Mouse (Mus musculus): Measurements from ENCODE around the gene Apob. TPM values are rescaled to one million over a fixed set of nuclear protein-coding genes. Genes with fewer than 3 reads are reported as not detected.
"Not testable (repeated sequence)": the region's sequence is repeated elsewhere in the genome, so short reads cannot be mapped to it uniquely, and the experiment has no call there.

The Apob gene
- polyA plus RNA-seq, 1 experiment from 2014 or later: 132 TPM

DNA sequence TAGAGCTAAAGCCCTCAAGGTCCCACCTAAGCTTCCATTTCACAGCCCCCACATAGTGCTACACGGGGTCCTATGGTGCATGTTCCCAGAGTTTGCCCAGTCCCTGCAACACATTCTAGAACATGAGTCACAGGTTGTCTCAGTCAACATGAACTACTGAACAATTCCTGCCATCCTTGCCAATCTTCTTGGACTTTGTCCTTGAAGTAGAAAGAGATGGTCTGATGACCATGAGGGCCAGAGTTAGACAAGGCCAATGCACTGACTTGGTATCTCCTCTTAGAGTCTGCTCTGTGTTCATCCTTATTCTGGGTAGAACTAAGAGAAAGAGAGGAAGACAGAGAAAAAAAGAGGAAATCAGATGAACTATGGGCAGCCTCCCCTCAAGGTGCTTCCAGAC lies 7.0 kb downstream of the Apob start:
- Histone ChIP-seq H3K4me1 (replicated peaks; ENCODE audit: control insufficient read depth, insufficient read depth, low read length) (no peaks in the 10 kb centered on the region), H3K4me2 (replicated peaks; ENCODE audit: low read depth) (no peak overlapping the region), H3K36me3 (ENCODE audit: control insufficient read depth, insufficient read depth) (peaks cover 67% of the 10 kb centered on the region), H3K9me3 (ENCODE audit: control insufficient read depth) (no peaks in the 10 kb centered on the region), H3K4me3 (ENCODE audit: low read depth, low read length) (no peak overlapping the region), H3K27ac (ENCODE audit: low read depth, low read length) (no peak overlapping the region), H3K27me3 (replicated peaks; ENCODE audit: control insufficient read depth, insufficient read depth, low read length) (no peaks in the 10 kb centered on the region), H3K9ac (ENCODE audit: low read depth, low read length) (no peak overlapping the region)
- TF ChIP-seq CTCF (IDR thresholded peaks at IDR 0.05; ENCODE audit: low read depth): no peak
- WGBS: 86% methylated on average over 1 of the region's 1 CpGs
- peak; percentile 19; the same call in 1 of the 2 replicates for ATAC-seq

- ATAC-seq: no peak
- Histone ChIP-seq H3K9ac (ENCODE audit: low read depth, low read length) (no peak overlapping the region), H3K9me3 (ENCODE audit: control insufficient read depth) (no peaks in the 10 kb centered on the region), H3K4me2 (replicated peaks; ENCODE audit: low read depth) (no peak overlapping the region), H3K27me3 (replicated peaks; ENCODE audit: control insufficient read depth, insufficient read depth, low read length) (no peaks in the 10 kb centered on the region), H3K4me3 (ENCODE audit: low read depth, low read length) (no peak overlapping the region), H3K36me3 (ENCODE audit: control insufficient read depth, insufficient read depth) (peaks cover 54% of the 10 kb centered on the region), H3K27ac (ENCODE audit: low read depth, low read length) (no peak overlapping the region), H3K4me1 (replicated peaks; ENCODE audit: control insufficient read depth, insufficient read depth, low read length) (no peaks in the 10 kb centered on the region)
- 10% methylated on average over 3 of the region's 3 CpGs for WGBS
- peak; percentile 79 for TF ChIP-seq CTCF (IDR thresholded peaks at IDR 0.05; ENCODE audit: low read depth)
Observed at GRCm38 (mm10) chr12:7990804-7991203, 13.4 kb downstream of the Apob start.

DNA sequence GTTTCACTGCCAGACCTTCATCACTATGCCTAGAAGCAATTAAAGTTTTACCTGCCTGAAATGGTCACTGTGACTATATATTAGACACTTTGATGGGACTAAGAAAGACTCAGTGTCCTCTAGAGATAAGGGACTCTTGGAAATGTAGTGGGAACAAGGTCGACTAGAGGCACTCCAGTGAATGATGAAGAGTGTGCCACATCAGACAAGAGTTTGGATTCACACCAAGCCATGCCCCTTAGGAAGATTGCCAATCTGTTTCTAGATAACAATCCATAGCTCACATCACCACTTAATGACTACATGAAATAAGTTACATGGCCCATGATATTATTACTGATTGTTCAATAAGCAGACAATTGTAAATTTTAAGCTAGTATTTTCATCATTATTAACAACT lies 14.1 kb downstream of the Apob start:
- 51% methylated on average over 1 of the region's 1 CpGs for WGBS
- no peak overlapping the region for H3K4me2 ChIP-seq (replicated peaks; ENCODE audit: low read depth)
- no peak for TF ChIP-seq CTCF (IDR thresholded peaks at IDR 0.05; ENCODE audit: low read depth)
- H3K9me3 ChIP-seq (ENCODE audit: control insufficient read depth): no peaks in the 10 kb centered on the region
- H3K4me3 ChIP-seq (ENCODE audit: low read depth, low read length): no peak overlapping the region
- no peak for ATAC-seq
- H3K9ac ChIP-seq (ENCODE audit: low read depth, low read length): no peak overlapping the region
- H3K4me1 ChIP-seq (replicated peaks; ENCODE audit: control insufficient read depth, insufficient read depth, low read length): no peaks in the 10 kb centered on the region
- no peak overlapping the region for H3K27ac ChIP-seq (ENCODE audit: low read depth, low read length)
- no peaks in the 10 kb centered on the region for H3K27me3 ChIP-seq (replicated peaks; ENCODE audit: control insufficient read depth, insufficient read depth, low read length)
- H3K36me3 ChIP-seq (ENCODE audit: control insufficient read depth, insufficient read depth): peaks cover 62% of the 10 kb centered on the region

DNA sequence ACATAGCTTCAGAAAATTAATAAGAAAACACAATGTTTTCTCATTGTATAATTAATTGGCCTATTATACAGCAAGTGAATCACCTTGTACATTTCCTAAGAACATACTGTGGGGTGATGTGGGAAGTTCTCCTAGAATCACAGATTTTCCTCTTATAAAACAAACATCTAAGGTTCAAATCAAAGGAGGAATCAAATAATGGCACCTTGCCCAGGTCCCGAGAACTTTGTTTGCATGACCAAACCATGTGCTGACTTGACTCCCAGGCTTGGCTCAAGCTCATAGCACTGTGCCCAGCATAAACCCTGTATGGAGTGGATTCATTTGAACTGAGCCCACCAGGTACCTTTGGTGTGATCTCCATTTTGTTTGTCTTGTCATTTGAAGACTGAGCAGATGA lies 43.5 kb downstream of the Apob start:
- Histone ChIP-seq H3K4me3 (ENCODE audit: low read depth, low read length) (no peak overlapping the region), H3K9me3 (ENCODE audit: control insufficient read depth) (no peaks in the 10 kb centered on the region), H3K27ac (ENCODE audit: low read depth, low read length) (no peak overlapping the region), H3K36me3 (ENCODE audit: control insufficient read depth, insufficient read depth) (peaks cover 6% of the 10 kb centered on the region; the same call in 1 of the 2 replicates), H3K27me3 (replicated peaks; ENCODE audit: control insufficient read depth, insufficient read depth, low read length) (no peaks in the 10 kb centered on the region), H3K4me2 (replicated peaks; ENCODE audit: low read depth) (no peak overlapping the region), H3K4me1 (replicated peaks; ENCODE audit: control insufficient read depth, insufficient read depth, low read length) (no peaks in the 10 kb centered on the region), H3K9ac (ENCODE audit: low read depth, low read length) (no peak overlapping the region)
- ATAC-seq: no peak
- 74% methylated on average over 1 of the region's 1 CpGs for WGBS
- no peak for TF ChIP-seq CTCF (IDR thresholded peaks at IDR 0.05; ENCODE audit: low read depth)

DNA sequence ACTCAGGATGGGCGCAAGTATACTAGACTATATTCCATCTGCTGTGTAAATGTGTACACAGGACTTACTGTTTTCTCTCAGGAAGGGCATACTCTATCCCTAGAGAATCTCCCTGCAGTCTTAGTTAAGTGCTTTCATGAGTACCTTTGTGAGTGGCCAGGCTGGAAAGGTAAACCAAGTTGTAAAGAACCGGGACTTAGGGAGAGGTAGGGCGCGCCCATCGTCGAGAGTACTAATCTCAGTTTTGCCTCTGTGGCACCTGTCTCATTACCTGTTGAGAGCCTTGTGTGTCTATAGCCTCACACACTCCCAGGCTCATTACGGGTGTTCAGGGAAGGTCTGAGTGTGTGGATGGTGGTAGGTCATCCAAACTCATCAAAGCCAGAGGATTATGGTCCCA lies 52.1 kb downstream of the Apob start:
- no peak overlapping the region for H3K4me2 ChIP-seq (replicated peaks; ENCODE audit: low read depth)
- no peak overlapping the region for H3K27ac ChIP-seq (ENCODE audit: low read depth, low read length)
- no peaks in the 10 kb centered on the region for H3K27me3 ChIP-seq (replicated peaks; ENCODE audit: control insufficient read depth, insufficient read depth, low read length)
- TF ChIP-seq CTCF (IDR thresholded peaks at IDR 0.05; ENCODE audit: low read depth): no peak
- no peak for ATAC-seq
- H3K36me3 ChIP-seq (ENCODE audit: control insufficient read depth, insufficient read depth): no peaks in the 10 kb centered on the region
- no peaks in the 10 kb centered on the region for H3K4me1 ChIP-seq (replicated peaks; ENCODE audit: control insufficient read depth, insufficient read depth, low read length)
- H3K4me3 ChIP-seq (ENCODE audit: low read depth, low read length): no peak overlapping the region
- no peak overlapping the region for H3K9ac ChIP-seq (ENCODE audit: low read depth, low read length)
- no peaks in the 10 kb centered on the region for H3K9me3 ChIP-seq (ENCODE audit: control insufficient read depth)
- WGBS: 84% methylated on average over 7 of the region's 7 CpGs

DNA sequence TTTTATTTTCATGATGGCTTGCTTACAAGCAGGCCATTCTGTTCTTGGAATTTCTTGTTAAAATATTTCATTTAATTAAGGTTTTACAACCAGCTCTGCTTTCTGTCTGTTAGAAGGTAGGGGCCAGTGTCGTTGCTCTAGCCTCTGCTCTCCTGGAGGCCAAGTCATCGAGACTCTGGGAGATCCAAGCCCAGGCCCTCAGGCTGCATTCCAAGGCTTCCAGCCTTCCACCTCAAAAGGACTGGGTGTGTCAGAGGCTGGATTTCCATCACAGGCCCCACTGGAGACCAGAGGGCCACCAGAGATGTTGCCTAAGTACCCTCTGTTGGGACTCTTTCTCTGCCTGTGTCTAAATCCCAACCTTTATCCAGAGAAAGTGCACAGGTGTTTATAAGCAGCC lies 52.6 kb downstream of the Apob start:
- no peak overlapping the region for H3K4me2 ChIP-seq (replicated peaks; ENCODE audit: low read depth)
- no peak overlapping the region for H3K27ac ChIP-seq (ENCODE audit: low read depth, low read length)
- 33% methylated on average over 2 of the region's 2 CpGs for WGBS
- H3K27me3 ChIP-seq (replicated peaks; ENCODE audit: control insufficient read depth, insufficient read depth, low read length): no peaks in the 10 kb centered on the region
- no peak for TF ChIP-seq CTCF (IDR thresholded peaks at IDR 0.05; ENCODE audit: low read depth)
- ATAC-seq: no peak
- no peak overlapping the region for H3K9ac ChIP-seq (ENCODE audit: low read depth, low read length)
- no peaks in the 10 kb centered on the region for H3K36me3 ChIP-seq (ENCODE audit: control insufficient read depth, insufficient read depth)
- H3K4me1 ChIP-seq (replicated peaks; ENCODE audit: control insufficient read depth, insufficient read depth, low read length): no peaks in the 10 kb centered on the region
- no peak overlapping the region for H3K4me3 ChIP-seq (ENCODE audit: low read depth, low read length)
- no peaks in the 10 kb centered on the region for H3K9me3 ChIP-seq (ENCODE audit: control insufficient read depth)

DNA sequence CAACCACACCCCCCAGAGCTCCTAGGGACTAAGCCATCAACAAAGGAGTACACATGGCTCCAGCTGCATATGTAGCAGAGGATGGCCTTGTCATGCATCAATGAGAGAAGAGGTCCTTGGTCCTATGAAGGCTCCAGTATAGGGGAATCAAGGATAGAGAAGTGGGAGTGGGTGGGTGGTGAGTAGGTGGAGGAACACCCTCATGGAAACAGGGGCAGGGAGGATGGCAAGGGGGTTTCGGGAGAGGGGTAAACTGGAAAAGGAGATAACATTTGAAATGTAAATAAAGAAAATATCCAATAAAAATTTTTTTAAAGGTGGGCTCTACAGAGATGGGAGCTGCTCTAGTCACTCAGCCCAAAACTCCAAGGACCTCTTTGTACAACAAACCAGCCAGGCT lies 53.7 kb downstream of the Apob start:
- WGBS: 65% methylated on average over 1 of the region's 1 CpGs
- H3K4me2 ChIP-seq (replicated peaks; ENCODE audit: low read depth); H3K9ac ChIP-seq (ENCODE audit: low read depth, low read length); H3K4me3 ChIP-seq (ENCODE audit: low read depth, low read length); H3K27me3 ChIP-seq (replicated peaks; ENCODE audit: control insufficient read depth, insufficient read depth, low read length); ATAC-seq; H3K4me1 ChIP-seq (replicated peaks; ENCODE audit: control insufficient read depth, insufficient read depth, low read length); H3K9me3 ChIP-seq (ENCODE audit: control insufficient read depth); H3K27ac ChIP-seq (ENCODE audit: low read depth, low read length); H3K36me3 ChIP-seq (ENCODE audit: control insufficient read depth, insufficient read depth): not testable (repeated sequence)

Data from intestine, postnatal 0 days (tissue).